Mouse (Mus musculus): ENCODE data around the gene Grm4.

The Grm4 gene

GRCm38 (mm10) chr17:27511865-27512618, 9.2 kb downstream of the Grm4 start:
- DNase-seq (ENCODE audit: low read depth, low spot score): no peak

- DNase-seq (ENCODE audit: low read depth, low spot score): no peak
Measured at GRCm38 (mm10) chr17:27511125-27511735, 10.0 kb downstream of the Grm4 start.

GRCm38 (mm10) chr17:27510258-27511124, 10.7 kb downstream of the Grm4 start:
- DNase-seq (ENCODE audit: low read depth, low spot score): no peak

- no peak for DNase-seq (ENCODE audit: low read depth, low spot score)
Measured at GRCm38 (mm10) chr17:27509056-27509455, 12.1 kb downstream of the Grm4 start.

GRCm38 (mm10) chr17:27508513-27508912, 12.7 kb downstream of the Grm4 start:
- DNase-seq (ENCODE audit: low read depth, low spot score): no peak

- no peak for DNase-seq (ENCODE audit: low read depth, low spot score)
Measured at GRCm38 (mm10) chr17:27508002-27508401, 13.2 kb downstream of the Grm4 start.

GRCm38 (mm10) chr17:27507591-27507945, 13.6 kb downstream of the Grm4 start:
- DNase-seq (ENCODE audit: low read depth, low spot score): no peak

- no peak for DNase-seq (ENCODE audit: low read depth, low spot score)
Measured at GRCm38 (mm10) chr17:27506871-27507590, 14.2 kb downstream of the Grm4 start.

- DNase-seq (ENCODE audit: low read depth, low spot score): no peak
Measured at GRCm38 (mm10) chr17:27506362-27506761, 14.8 kb downstream of the Grm4 start.

- DNase-seq (ENCODE audit: low read depth, low spot score): no peak
Measured at GRCm38 (mm10) chr17:27505221-27505881, 15.9 kb downstream of the Grm4 start.

- no peak for DNase-seq (ENCODE audit: low read depth, low spot score)
Measured at GRCm38 (mm10) chr17:27503869-27504268, 17.3 kb downstream of the Grm4 start.

- DNase-seq (ENCODE audit: low read depth, low spot score): no peak
Measured at GRCm38 (mm10) chr17:27502736-27503445, 18.3 kb downstream of the Grm4 start.

- DNase-seq (ENCODE audit: low read depth, low spot score): no peak
Measured at GRCm38 (mm10) chr17:27502288-27502687, 18.9 kb downstream of the Grm4 start.

- no peak for DNase-seq (ENCODE audit: low read depth, low spot score)
Measured at GRCm38 (mm10) chr17:27501331-27502251, 19.6 kb downstream of the Grm4 start.

GRCm38 (mm10) chr17:27500811-27501210, 20.4 kb downstream of the Grm4 start:
- no peak for DNase-seq (ENCODE audit: low read depth, low spot score)

- DNase-seq (ENCODE audit: low read depth, low spot score): no peak
Measured at GRCm38 (mm10) chr17:27499080-27499479, 22.1 kb downstream of the Grm4 start.

GRCm38 (mm10) chr17:27497798-27498197, 23.4 kb downstream of the Grm4 start:
- DNase-seq (ENCODE audit: low read depth, low spot score): no peak

- no peak for DNase-seq (ENCODE audit: low read depth, low spot score)
Measured at GRCm38 (mm10) chr17:27495008-27495540, 26.1 kb downstream of the Grm4 start.

- no peak for DNase-seq (ENCODE audit: low read depth, low spot score)
Measured at GRCm38 (mm10) chr17:27493969-27494368, 27.2 kb downstream of the Grm4 start.
